Mouse (Mus musculus) small intestine, adult 2 months (tissue): ENCODE results near the gene Gm266.

Experiments used
- CTCF ChIP-seq: fragments of 200-500 bp; IDR thresholded peaks from 2 replicates; pipeline ENCODE4 v1.5.1; 2012; ENCODE audit warnings: low read depth, mild to moderate bottlenecking, control low read depth, inconsistent platforms, low read length, moderate library complexity, mixed read lengths; ENCODE audit not compliant: insufficient replicate concordance, insufficient read length; ENCODE audit errors: extremely low read depth
- POLR2A ChIP-seq: fragments of 200-500 bp; IDR thresholded peaks from 2 replicates; pipeline ENCODE4 v1.6.1; 2012; ENCODE audit warnings: low read depth, mild to moderate bottlenecking, control low read depth, inconsistent platforms, low read length, moderate library complexity

GRCm38 (mm10) chr12:111448931-111449705 is 36.5 kb downstream of the Gm266 start:
- no peak for TF ChIP-seq CTCF
- TF ChIP-seq POLR2A, result no peak
